Mouse (Mus musculus): Measurements from ENCODE around the gene Rnf144b.

Rnf144b gene

DNA sequence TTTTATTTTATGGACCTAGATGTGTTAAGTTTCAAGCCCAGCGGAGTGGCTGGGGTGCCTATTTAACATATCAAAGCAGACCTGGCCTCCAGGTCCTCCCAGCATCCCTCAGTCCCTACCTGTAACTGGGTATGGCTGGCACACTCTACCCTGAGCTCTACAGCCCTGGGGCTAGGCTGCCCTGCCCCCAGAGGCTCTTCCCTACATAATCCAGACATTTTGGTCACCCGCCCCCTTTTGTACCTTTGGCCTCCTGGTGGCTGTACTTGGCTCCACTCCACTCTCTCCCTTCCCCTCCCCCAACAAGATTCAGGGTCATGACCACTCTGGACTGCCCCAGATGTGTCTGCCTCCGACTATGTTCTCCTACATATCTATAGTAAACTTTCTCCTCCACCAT lies 2.0 kb downstream of the Rnf144b start:
- DNase-seq (ENCODE audit: low spot score in 2 of 2) = no peak

DNA sequence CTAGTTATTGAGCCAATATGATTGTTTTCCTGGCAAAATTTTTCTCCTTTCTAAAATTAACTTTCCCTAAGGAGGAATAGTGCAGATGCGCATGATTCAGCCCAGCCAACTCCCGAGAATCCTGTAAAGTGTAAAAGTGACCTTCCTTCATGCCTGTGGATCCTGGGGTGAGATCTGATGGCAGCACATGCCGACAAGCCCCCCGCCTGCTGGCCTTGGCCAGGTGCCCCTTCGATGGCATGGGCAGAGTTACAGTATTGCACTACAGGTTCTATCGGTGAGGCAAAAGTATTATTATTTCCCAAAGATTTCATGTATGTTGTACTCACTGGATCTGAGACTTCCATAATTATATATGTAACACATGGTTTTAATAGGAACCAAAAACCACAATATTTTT lies 2.5 kb downstream of the Rnf144b start:
- no peak for DNase-seq (ENCODE audit: low spot score in 2 of 2)

DNA sequence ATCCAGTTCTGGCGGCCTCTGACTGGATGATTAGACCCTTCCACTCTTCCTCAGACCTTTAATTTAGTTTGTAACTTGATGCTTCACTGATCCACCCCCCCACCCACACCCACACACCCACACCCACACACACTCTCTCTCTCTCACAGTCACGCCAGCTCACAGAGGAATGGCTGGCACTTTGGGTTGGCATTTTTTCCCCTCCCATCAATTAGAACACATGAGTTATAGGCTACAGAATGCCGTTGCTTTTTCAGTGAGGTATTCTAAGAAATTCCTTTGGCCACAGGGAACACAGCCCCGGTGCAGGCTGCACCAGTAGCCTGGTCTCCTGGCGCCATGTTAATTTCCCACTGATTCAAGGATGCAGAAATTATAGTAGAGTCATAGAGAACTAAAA lies 3.1 kb downstream of the Rnf144b start:
- DNase-seq (ENCODE audit: low spot score in 2 of 2) = no peak

DNA sequence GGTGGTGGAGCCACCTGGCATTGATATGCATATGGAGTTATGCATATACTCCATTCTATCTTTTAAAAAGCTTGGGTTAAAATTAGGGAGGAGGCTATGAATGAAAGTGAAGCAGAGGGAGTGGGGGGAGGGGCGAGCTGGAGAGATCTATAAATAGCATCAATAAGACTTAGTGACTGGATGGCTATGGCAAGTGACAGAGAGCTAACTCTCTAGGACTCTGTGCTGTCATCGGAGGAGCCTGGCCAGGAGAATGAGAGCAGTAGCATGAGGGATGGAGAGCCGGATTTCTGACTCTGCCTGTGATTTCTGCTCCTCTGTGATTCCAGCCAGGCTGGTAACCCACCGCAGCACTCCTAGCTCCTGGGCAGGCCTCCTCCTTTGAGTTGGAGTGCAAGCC lies 6.6 kb downstream of the Rnf144b start:
- no peak for DNase-seq (ENCODE audit: low spot score in 2 of 2)

DNA sequence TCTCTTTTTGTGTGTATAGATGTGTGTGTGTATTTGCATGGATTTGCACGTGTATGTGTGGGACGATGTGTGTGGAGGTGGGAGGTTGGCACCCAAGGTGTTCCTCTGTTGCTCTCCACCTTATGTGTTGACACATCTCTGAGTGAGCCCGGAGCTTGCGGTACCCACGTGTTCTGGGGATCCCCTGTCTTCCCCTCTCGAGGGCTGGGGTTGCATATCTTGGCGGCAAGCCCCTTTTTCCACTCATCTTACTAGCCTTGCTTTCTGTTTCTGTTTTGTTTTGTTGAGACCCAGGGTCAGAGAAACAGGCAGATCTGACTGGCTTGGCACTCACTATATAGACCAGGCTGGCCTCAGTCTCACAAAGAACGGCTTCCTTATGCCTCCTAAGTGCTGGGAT lies 10.6 kb downstream of the Rnf144b start:
- no peak for DNase-seq (ENCODE audit: low spot score in 2 of 2)

DNA sequence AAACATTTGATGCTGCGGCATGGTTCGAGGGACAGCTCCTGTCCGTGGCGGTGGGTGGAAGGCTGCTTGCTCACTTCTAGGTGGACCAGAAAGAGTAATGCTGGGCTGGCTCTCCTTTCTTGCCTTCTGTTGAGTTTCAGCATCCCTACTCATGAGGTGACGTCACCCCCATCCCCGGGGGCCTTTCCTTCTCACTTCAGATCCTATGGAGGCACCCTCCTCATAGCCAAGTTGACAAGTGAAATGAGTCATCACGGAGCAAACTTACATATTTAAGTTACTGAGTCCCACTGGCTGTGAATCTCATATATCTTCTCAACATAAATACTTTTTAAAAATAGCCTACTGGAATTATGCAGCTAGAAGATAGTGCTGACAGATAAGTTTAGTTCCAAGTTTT lies 12.4 kb downstream of the Rnf144b start:
- no peak for DNase-seq (ENCODE audit: low spot score in 2 of 2)

DNA sequence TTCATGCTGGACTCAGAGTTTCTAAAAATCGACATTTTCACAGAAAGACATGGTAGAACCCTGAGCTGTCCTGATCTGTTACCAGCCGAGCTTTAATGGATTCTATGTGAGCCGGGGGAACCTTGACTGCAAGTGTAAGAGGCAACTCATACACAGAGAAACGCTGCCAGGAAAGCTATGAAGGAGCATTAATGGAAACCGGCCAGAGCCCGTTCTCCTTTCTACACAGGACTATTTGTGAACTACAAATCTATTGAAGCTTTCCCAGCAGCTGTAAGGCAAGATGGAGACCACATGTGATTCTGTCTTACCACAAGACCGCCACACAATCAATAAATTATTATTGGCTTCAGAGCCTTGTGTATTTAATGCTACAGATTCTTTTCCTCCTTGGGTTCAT lies 13.3 kb downstream of the Rnf144b start:
- DNase-seq (ENCODE audit: low spot score in 2 of 2) = no peak

DNA sequence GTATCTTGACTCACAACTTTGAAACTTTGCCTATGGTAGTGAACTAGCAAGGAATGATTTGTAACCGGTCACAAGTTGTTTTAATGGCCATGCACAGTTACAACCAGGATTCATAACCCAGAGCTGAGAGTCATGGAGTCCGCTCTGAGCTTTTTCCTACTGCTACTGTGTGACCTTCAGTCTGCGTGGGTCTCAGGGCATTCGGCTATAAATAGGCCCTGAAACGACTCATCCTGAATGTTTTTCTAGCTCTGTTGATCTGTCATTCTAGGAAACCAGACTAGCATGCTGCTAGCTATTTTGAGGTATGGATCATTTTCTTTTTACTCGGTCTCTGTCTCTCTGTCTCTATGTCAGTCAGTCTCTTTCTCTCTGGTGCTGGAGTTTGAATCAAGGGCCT lies 20.3 kb downstream of the Rnf144b start:
- no peak for DNase-seq (ENCODE audit: low spot score in 2 of 2)

DNA sequence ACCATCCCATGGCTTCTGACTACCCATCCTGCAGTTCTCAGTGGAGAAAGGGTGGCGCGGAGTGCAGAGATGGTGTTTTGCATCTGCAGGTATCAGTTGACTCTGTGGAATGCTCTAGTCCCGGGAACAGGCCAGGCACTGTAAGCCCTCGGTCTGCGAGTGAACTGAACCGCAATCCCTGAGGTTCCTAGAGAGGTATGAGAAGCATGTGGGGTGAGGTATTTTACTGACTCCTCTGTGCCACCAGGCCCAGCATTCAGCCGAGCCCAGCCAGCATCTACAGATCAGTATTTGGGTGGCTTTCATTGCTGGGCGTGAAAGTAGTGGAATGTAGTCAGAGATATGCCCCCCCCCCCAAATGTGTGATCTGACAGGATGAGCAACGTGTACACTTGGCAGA lies 23.5 kb downstream of the Rnf144b start:
- DNase-seq (ENCODE audit: low spot score in 2 of 2) = no peak

DNA sequence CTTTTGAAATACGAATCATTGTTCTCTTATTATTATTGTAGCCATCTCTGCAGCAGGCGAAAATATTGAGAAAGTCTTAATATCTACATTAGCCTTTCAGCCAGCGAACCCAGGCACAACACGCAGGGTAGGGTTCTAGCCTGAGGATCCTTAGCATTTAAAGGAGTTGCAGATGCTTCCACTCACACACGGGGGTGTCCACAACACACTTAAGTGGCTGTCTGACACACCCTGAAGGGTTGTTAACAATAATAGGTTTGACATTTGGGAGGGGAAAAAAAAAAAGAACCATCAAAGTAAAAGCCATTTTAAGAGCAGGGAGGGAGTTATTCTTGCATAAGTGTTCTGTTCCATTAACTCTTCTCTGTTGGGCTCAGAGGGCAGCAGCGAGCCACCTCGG lies 23.9 kb downstream of the Rnf144b start:
- DNase-seq (ENCODE audit: low spot score in 2 of 2) = no peak

DNA sequence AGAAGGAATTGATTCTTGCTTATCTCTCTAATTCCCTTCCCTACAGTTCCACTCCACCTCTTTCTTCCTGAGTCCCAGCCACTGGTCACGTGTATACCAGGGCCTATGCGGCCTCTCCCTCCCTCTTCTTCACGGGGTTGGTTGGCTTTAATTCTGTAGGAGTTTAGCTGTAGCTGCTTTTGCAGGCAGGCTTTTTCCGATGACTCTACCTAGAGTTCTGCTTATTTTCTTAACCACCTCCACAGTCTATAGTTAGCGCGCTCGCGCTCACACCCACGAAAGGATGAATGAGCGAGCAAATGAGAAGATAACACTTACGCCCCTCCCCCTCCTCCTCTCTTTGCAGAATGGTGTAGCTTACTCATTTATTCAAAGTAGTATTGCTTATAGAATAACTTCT lies 26.1 kb downstream of the Rnf144b start:
- DNase-seq (ENCODE audit: low spot score in 2 of 2) = no peak

DNA sequence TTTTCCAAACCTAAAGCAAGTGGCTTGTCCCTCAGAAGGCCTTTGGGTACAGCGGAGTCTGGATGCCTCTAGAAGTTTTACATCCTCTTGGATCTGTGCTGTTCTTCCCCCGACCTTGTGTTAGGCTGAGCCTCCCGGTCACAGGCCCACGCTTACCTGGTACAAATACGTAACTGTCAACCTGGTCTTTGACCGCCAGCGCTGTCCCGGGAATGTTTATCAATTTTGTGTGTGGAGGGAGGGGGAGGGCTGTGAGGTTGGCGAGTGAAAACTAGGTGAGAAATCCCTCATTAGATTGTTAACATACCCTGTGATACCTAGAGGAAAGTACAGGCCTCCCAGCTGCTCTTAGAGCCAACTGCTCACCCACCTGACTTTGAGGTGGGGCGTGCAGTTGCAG lies 27.5 kb downstream of the Rnf144b start:
- no peak for DNase-seq (ENCODE audit: low spot score in 2 of 2)

DNA sequence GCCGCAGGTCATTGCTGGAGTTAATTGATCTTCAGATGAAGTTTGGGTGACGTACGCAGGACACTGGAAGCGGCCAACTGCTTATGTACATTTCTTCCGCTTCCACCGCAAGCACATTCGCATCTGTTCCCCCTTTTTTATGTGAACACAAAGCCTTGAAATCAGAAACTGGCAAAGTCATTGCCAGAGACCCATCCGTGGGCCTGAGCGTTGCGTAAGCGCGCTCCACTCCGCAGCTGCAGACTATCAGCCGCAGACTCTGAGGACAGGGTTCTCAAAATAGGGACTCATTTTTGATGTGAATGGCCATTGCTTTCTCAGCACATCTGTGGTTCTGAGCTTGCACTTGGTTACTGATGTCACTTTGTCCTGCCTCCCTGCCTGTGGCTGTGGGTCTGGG lies 28.6 kb downstream of the Rnf144b start:
- no peak for DNase-seq (ENCODE audit: low spot score in 2 of 2)

DNA sequence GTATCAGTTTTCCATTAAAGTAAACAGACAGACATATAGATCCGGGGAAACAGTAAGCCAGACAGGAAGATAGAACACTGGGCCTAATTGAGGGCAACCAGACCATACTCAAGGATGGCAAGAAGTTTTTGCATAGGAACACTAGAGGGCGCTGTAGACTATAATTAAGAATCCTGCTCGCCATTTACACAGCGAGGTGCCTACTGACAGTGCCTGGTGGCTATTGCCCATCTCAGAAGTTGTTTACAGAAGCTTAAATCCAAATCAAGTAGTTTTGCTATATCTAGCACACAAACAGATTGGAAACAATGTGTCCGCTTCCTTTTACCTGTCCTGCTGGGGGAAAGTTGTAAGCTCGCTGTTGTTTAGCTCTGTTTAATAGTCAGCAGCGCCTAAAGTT lies 29.9 kb downstream of the Rnf144b start:
- DNase-seq (ENCODE audit: low spot score in 2 of 2) = no peak

DNA sequence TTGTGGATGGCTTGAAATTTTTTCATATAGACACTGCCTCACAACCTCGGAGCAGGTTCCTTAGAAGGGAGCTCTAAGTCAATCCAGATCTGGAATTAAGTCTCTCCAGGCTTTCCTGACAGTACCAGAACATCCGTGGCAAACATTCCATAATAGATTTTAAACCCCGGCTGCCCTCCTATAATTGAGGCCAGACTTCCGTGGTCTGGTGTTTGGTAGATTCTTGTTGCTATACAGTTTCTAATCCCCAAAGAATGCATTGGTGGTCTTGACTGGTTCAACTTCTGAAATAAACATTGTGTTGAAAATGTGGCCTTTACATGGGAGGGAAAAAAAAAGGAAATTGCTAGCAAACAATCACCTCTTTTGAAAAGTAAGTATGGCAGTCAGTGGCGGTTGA lies 30.8 kb downstream of the Rnf144b start:
- DNase-seq (ENCODE audit: low spot score in 2 of 2) = no peak

DNA sequence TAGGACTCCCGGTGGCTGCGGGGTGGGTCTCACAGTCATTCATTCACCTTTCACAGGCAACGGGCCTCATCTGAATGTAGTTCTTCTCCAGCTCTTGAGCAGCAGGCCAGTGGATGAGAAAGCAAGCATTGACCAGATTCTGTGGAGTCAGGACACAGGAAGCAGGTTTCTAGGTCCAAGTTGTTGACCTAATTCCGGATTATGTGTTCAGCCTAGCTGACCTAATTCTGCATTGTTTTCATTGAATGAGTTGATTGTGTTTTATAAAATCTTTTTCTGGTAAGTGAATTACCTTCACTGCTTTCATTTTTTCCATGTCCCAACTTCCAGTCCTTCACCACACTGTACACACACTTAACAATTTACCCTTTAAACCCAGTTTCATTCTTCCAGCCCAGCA lies 32.4 kb downstream of the Rnf144b start:
- DNase-seq (ENCODE audit: low spot score in 2 of 2) = no peak

DNA sequence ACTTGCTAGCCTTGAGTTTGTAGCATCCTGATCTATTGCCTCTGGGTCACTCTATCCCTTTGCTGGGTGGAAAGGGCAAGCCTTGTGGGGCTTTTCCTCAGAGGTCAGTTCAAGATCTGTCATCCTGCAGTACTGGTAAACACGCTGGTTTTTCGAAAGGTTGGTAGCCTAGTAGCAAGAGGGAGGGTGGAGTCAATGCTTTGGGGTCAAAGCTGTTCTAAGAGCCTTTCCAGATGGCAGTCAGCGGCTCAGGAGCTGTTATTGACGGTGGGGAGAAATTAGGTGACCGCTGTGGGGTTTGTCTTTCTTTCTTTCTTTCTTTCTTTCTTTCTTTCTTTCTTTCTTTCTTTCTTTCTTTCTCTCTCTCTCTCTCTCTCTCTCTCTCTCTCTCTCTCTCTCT lies 34.4 kb downstream of the Rnf144b start:
- no peak for DNase-seq (ENCODE audit: low spot score in 2 of 2)

DNA sequence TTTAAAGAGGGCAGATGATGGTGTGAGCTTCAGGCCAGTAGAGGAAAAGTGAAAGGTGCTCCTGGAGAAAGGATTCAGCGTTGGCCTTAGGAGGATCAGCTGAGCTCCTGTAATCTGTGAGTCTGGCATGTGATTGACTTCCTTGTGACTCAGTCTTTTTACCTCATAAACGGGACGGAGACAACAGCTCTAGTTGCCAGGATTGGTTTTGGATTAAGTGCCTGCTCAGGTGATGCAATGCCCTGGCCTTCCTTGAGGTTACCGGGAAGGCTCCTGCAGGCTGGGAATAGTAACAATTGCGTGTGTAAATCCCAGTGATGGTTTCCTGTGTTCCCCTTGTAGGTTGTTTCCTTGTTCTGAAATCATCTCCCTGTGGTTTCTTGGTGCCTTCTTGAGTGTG lies 39.5 kb downstream of the Rnf144b start:
- DNase-seq (ENCODE audit: low spot score in 2 of 2) = no peak

DNA sequence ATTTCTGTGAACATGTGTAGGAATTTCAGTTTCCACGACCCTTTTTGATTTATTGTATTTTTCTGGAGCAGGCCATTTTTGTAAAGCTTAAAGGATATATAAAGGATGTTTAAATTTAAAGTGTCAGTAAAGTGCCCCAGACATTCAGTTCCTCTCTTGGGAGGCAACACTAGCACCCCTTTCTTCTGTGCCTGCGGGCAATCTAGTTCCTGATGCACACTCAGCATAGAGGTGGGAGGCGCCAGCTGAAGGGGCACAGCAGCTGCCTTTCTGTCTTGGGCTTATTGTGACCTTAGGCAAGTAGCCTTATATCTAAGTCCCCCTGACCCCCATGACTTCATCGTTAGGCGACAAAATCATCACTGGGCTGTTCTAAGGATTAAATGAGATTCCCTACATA lies 42.3 kb downstream of the Rnf144b start:
- no peak for DNase-seq (ENCODE audit: low spot score in 2 of 2)

DNA sequence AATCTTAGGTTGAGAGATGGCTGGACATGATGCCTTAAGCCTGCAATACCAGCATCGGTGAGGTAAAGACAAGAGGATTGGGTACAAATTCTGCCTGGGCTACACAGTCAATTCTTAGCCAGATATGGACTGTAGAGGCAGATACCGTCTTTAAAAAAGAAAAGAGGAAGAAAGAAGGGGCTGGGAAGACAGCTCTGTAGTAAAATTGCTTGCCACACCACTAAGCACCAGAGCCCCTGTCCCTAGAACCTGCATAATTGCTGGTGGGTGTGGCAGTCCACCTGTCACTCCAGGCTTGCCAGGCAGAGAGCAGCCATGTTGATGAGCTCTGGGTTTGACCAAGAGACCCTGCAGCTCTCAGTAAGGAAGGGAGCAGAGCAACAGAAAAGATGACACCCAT lies 42.8 kb downstream of the Rnf144b start:
- no peak for DNase-seq (ENCODE audit: low spot score in 2 of 2)

DNA sequence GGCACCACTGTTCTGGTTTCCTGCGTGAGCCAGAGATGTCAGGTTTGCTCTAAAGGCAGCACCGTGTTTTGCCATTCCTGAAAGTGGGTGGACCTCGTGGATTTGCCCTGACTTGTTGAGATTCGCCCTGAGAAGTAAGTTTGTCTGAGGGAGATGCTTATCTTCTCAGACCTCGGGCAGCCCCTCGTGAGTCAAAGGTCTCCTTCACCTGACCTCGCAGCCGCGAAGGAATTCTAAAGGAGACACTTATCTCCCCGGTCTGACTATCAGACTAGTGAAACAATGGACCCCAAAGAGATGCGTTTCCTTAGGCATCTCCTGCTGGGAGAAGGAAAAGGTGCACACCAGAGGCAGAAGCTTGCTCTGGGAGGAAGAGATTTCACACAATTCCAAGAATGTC lies 46.0 kb downstream of the Rnf144b start:
- no peak for DNase-seq (ENCODE audit: low spot score in 2 of 2)

DNA sequence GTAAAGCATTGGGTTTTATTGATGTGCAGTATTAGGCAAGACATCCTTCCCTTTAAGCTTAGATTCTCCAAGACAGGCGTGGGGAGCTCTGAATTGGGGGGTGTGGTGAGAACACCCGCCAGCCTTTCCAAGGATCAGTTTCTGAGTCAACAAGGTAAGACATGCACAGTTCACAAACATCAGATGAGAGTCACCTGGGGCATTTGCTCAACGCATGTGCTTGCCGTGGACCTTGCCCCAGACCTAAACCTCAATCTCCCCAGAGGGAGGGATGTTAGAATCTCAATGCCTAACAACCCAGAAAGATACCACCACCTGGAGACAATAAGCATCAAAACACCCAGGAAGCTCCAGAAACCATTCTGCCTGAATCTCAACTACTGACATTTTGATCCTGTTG lies 47.6 kb downstream of the Rnf144b start:
- no peak for DNase-seq (ENCODE audit: low spot score in 2 of 2)

DNA sequence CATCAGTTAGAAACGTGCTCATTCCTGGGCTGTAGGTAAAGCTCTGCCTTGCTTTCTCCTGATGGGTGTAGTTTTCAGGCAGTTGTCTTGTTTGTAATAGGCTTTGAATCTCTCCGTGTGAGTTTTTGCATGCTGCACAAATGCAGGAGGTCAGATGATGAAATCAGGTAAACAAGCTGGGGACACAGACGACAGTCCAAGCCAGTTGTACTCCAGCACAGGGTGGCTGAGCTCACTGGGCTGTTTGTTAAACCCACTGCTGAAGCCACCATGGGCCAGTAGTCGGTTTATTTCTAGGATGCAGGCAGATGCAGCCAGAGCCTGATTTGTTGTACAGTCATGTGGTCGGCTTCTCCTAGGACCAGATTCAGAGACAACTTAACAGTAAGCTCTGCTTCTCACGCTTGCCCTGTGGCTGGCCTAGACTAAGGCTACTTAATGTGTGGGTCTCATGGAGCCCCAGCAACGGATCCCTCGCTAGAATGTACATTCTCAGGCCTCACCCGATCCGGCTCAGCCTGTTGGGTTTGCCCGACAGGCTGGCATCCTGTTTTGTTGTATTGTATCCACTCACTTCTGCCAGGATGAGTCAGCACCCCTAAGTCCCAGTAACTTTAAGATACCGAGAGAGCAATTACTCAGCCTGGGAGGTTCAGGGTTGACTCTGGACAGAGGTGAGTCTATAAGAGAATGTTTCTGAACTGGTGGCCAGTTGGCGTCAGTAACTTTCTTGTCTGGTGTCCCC lies 48.5 kb downstream of the Rnf144b start:
- DNase-seq (ENCODE audit: low spot score in 2 of 2) = no peak

DNA sequence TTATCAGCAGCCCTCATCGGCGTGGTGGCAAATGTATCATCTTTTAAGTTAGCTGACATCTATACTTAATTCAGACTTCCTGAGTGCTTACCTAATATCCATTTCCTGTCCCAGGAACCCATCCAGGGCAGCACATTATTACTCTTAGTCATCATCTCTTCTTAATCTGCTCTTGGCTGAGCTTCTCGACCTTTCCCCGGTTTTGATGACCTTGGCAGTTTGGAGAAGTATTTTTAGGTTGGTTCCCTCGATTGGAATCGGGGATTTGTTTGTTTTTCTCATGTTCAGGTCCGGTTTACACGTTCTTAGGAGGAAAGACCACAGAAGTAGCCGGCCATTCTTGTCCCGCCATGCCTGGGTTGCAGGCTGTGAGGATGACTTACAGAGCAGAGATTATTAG lies 50.4 kb downstream of the Rnf144b start:
- no peak for DNase-seq (ENCODE audit: low spot score in 2 of 2)

Data from spleen, postnatal 14 days (tissue).